Mouse (Mus musculus) activated CD4-positive, CD25-positive, alpha-beta regulatory T cell, adult 4 months (primary cell): Measurements from ENCODE around the gene Mras. TPM values are rescaled to one million over a fixed set of nuclear protein-coding genes. Genes with fewer than 3 reads are reported as not detected.

Experiments used
- ATAC-seq: one replicate; pipeline ENCODE4 v1.8.0; 2017
- polyA plus RNA-seq, 2 experiments: library from polyadenylated mRNA; unstranded; fragments of 100-300 nt; shearing (Covaris generic); gene quantifications; one replicate each; pipeline ENCODE4 v1.2.1; 2017

Gene Mras
- polyA plus RNA-seq, 2 experiments from 2014 or later: not detected

- no peak for ATAC-seq
Observed at GRCm38 (mm10) chr9:99411093-99411492, 26.1 kb downstream of the Mras start.

- ATAC-seq: no peak
Observed at GRCm38 (mm10) chr9:99409280-99409679, 27.9 kb downstream of the Mras start.

- ATAC-seq: no peak
Observed at GRCm38 (mm10) chr9:99401288-99401974, 35.8 kb downstream of the Mras start.

- no peak for ATAC-seq
Observed at GRCm38 (mm10) chr9:99400781-99401180, 36.4 kb downstream of the Mras start.

GRCm38 (mm10) chr9:99397056-99397815 lies 39.9 kb downstream of the Mras start:
- no peak for ATAC-seq

- ATAC-seq: no peak
Observed at GRCm38 (mm10) chr9:99394366-99394765, 42.8 kb downstream of the Mras start.

- no peak for ATAC-seq
Observed at GRCm38 (mm10) chr9:99393146-99393545, 44.0 kb downstream of the Mras start.

- ATAC-seq: no peak
Observed at GRCm38 (mm10) chr9:99391557-99391956, 45.6 kb downstream of the Mras start.

- no peak for ATAC-seq
Observed at GRCm38 (mm10) chr9:99390716-99391115, 46.5 kb downstream of the Mras start.

- no peak for ATAC-seq
Observed at GRCm38 (mm10) chr9:99390201-99390600, 47.0 kb downstream of the Mras start.

GRCm38 (mm10) chr9:99389506-99389905 lies 47.7 kb downstream of the Mras start:
- no peak for ATAC-seq

- ATAC-seq: no peak
Observed at GRCm38 (mm10) chr9:99388856-99389255, 48.3 kb downstream of the Mras start.

- ATAC-seq: no peak
Observed at GRCm38 (mm10) chr9:99388078-99388477, 49.1 kb downstream of the Mras start.

- ATAC-seq: no peak
Observed at GRCm38 (mm10) chr9:99382556-99382955, 54.6 kb downstream of the Mras start.

- no peak for ATAC-seq
Observed at GRCm38 (mm10) chr9:99379194-99379593, 58.0 kb downstream of the Mras start.

- no peak for ATAC-seq
Observed at GRCm38 (mm10) chr9:99376591-99377418, 60.4 kb downstream of the Mras start.

GRCm38 (mm10) chr9:99368431-99368830 lies 68.8 kb downstream of the Mras start:
- no peak for ATAC-seq

GRCm38 (mm10) chr9:99365906-99366305 lies 71.3 kb downstream of the Mras start:
- ATAC-seq: no peak

- no peak for ATAC-seq
Observed at GRCm38 (mm10) chr9:99363076-99363475, 74.1 kb downstream of the Mras start.

- ATAC-seq: no peak
Observed at GRCm38 (mm10) chr9:99361946-99362345, 75.2 kb downstream of the Mras start.

- ATAC-seq: no peak
Observed at GRCm38 (mm10) chr9:99359012-99359411, 78.2 kb downstream of the Mras start.

- no peak for ATAC-seq
Observed at GRCm38 (mm10) chr9:99357921-99358692, 79.1 kb downstream of the Mras start, which contains the start of gene Esyt3. Gene Esyt3, minus strand, starts transcription at chr9:99358557.
